Mouse (Mus musculus): ENCODE measurements around the gene Hoxc8. TPM values are rescaled to one million over a fixed set of nuclear protein-coding genes. Genes with fewer than 3 reads are reported as not detected.

Gene Hoxc8
- polyA plus RNA-seq, 1 experiment from 2014 or later, result not detected

- Histone ChIP-seq H3K27ac (no peak overlapping the region), H3K4me1 (no peaks in the 10 kb centered on the region), H3K4me3 (no peak overlapping the region), H3K9ac (no peak overlapping the region), H3K27me3 (peaks cover 100% of the 10 kb centered on the region), H3K36me3 (ENCODE audit: poor library complexity, severe bottlenecking) (no peaks in the 10 kb centered on the region), H3K4me2 (no peak overlapping the region), H3K9me3 (replicated peaks) (no peaks in the 10 kb centered on the region)
- under 1% methylated on average over 34 of the region's 34 CpGs for WGBS
- ATAC-seq, result no peak
These were observed 44.6 kb downstream of the Hoxc8 start for GRCm38 (mm10) chr15:103034807-103035547.

GRCm38 (mm10) chr15:103035548-103035881 is 45.1 kb downstream of the Hoxc8 start:
- 1% methylated on average over 14 of the region's 14 CpGs for whole genome bisulfite sequencing
- no peak overlapping the region for H3K9ac ChIP-seq

GRCm38 (mm10) chr15:103037579-103037978 is 47.2 kb downstream of the Hoxc8 start:
- H3K27me3 ChIP-seq, result peaks cover 100% of the 10 kb centered on the region
- H3K36me3 ChIP-seq (ENCODE audit: poor library complexity, severe bottlenecking), result no peaks in the 10 kb centered on the region
- H3K4me2 ChIP-seq, result no peak overlapping the region
- no peaks in the 10 kb centered on the region for H3K4me1 ChIP-seq
- 15% methylated on average over 1 of the region's 1 CpGs for WGBS
- H3K4me3 ChIP-seq, result no peak overlapping the region
- H3K27ac ChIP-seq, result no peak overlapping the region
- ATAC-seq, result no peak
- no peaks in the 10 kb centered on the region for H3K9me3 ChIP-seq (replicated peaks)
- H3K9ac ChIP-seq, result no peak overlapping the region

More at GRCm38 (mm10) chr15:103035548-103035881, 45.1 kb downstream of the Hoxc8 start:
- ATAC-seq, result no peak
- Histone ChIP-seq H3K36me3 (ENCODE audit: poor library complexity, severe bottlenecking) (no peaks in the 10 kb centered on the region), H3K4me1 (no peaks in the 10 kb centered on the region), H3K4me3 (no peak overlapping the region), H3K27ac (no peak overlapping the region), H3K4me2 (no peak overlapping the region), H3K27me3 (peaks cover 100% of the 10 kb centered on the region), H3K9me3 (replicated peaks) (no peaks in the 10 kb centered on the region)

- Histone ChIP-seq H3K27me3 (peaks cover 100% of the 10 kb centered on the region), H3K9ac (no peak overlapping the region), H3K36me3 (ENCODE audit: poor library complexity, severe bottlenecking) (no peaks in the 10 kb centered on the region), H3K27ac (no peak overlapping the region), H3K4me3 (no peak overlapping the region), H3K4me1 (no peaks in the 10 kb centered on the region), H3K4me2 (no peak overlapping the region), H3K9me3 (replicated peaks) (no peaks in the 10 kb centered on the region)
- ATAC-seq, result no peak
- WGBS, result 5% methylated on average over 10 of the region's 10 CpGs
These were observed 48.5 kb downstream of the Hoxc8 start for GRCm38 (mm10) chr15:103038701-103039480.

- Histone ChIP-seq H3K9ac (no peak overlapping the region), H3K27ac (no peak overlapping the region), H3K36me3 (ENCODE audit: poor library complexity, severe bottlenecking) (no peaks in the 10 kb centered on the region), H3K4me1 (no peaks in the 10 kb centered on the region), H3K4me3 (no peak overlapping the region), H3K4me2 (no peak overlapping the region), H3K27me3 (peaks cover 100% of the 10 kb centered on the region), H3K9me3 (replicated peaks) (no peaks in the 10 kb centered on the region)
- WGBS, result 2% methylated on average over 3 of the region's 3 CpGs
- ATAC-seq, result no peak
These were observed 49.2 kb downstream of the Hoxc8 start for GRCm38 (mm10) chr15:103039609-103040008.

- Histone ChIP-seq H3K9me3 (replicated peaks) (no peaks in the 10 kb centered on the region), H3K27me3 (peaks cover 100% of the 10 kb centered on the region), H3K4me1 (no peaks in the 10 kb centered on the region), H3K4me2 (no peak overlapping the region), H3K9ac (no peak overlapping the region), H3K27ac (no peak overlapping the region), H3K36me3 (ENCODE audit: poor library complexity, severe bottlenecking) (no peaks in the 10 kb centered on the region), H3K4me3 (no peak overlapping the region)
- no peak for ATAC-seq
- 2% methylated on average over 12 of the region's 12 CpGs for WGBS
These were observed 50.2 kb downstream of the Hoxc8 start for GRCm38 (mm10) chr15:103040601-103041000.

GRCm38 (mm10) chr15:103041613-103042012 is 51.2 kb downstream of the Hoxc8 start:
- Histone ChIP-seq H3K4me1 (no peaks in the 10 kb centered on the region), H3K9me3 (replicated peaks) (no peaks in the 10 kb centered on the region), H3K9ac (no peak overlapping the region), H3K36me3 (ENCODE audit: poor library complexity, severe bottlenecking) (no peaks in the 10 kb centered on the region), H3K4me2 (no peak overlapping the region), H3K4me3 (no peak overlapping the region), H3K27ac (no peak overlapping the region), H3K27me3 (peaks cover 98% of the 10 kb centered on the region)
- 7% methylated on average over 5 of the region's 5 CpGs for WGBS
- no peak for ATAC-seq

GRCm38 (mm10) chr15:103042209-103042608 is 51.8 kb downstream of the Hoxc8 start:
- no peak overlapping the region for H3K27ac ChIP-seq
- no peaks in the 10 kb centered on the region for H3K36me3 ChIP-seq (ENCODE audit: poor library complexity, severe bottlenecking)
- H3K4me1 ChIP-seq, result no peaks in the 10 kb centered on the region
- H3K9ac ChIP-seq, result no peak overlapping the region
- 0% methylated on average over 1 of the region's 1 CpGs for WGBS
- no peak overlapping the region for H3K4me2 ChIP-seq
- ATAC-seq, result no peak
- H3K27me3 ChIP-seq, result peaks cover 97% of the 10 kb centered on the region
- H3K9me3 ChIP-seq (replicated peaks), result no peaks in the 10 kb centered on the region
- no peak overlapping the region for H3K4me3 ChIP-seq

MicroRNAs encoded within 50 kb of the gene (microRNA counts, 519-probe panel; counts per million panel counts)
- microRNA mmu-miR-615-3p (177 counts per million, percentile 53 among the panel's probes with 10 or more counts), microRNA mmu-miR-615-5p (177 counts per million, percentile 53 among the panel's probes with 10 or more counts)

Small RNA genes lying within 50 kb of the gene (microRNA-seq; reads per million reads assigned to microRNA genes)
- gene Mir196a-2 (not detected), gene Mir615 (8.3 reads per million, percentile 21 among the genes with 10 or more reads in this experiment)

Other genes starting within 250 kb of the Hoxc8 start
- gene Hoxc13, start 69.5 kb upstream of the Hoxc8 start, polyA plus RNA-seq (2015; fragmentation: Nextera tagmentation; extraction: Ambion mirVana), result not detected in 2 replicates
- gene Hoxc12, start 53.9 kb upstream of the Hoxc8 start, polyA plus RNA-seq (2015; fragmentation: Nextera tagmentation; extraction: Ambion mirVana), result not detected in 2 replicates
- gene Hoxc11, start 36.2 kb upstream of the Hoxc8 start, polyA plus RNA-seq (2015; fragmentation: Nextera tagmentation; extraction: Ambion mirVana), result not detected in 2 replicates
- gene Hoxc10, start 23.8 kb upstream of the Hoxc8 start, polyA plus RNA-seq (2015; fragmentation: Nextera tagmentation; extraction: Ambion mirVana), result not detected in 2 replicates
- not detected in 2 replicates for gene Hoxc5, start 23.2 kb upstream of the Hoxc8 start, polyA plus RNA-seq (2015; fragmentation: Nextera tagmentation; extraction: Ambion mirVana)
- gene Hoxc9, start 14.2 kb upstream of the Hoxc8 start, polyA plus RNA-seq (2015; fragmentation: Nextera tagmentation; extraction: Ambion mirVana), result not detected in 2 replicates
- not detected in 2 replicates for gene Hoxc6, start 7.7 kb downstream of the Hoxc8 start, polyA plus RNA-seq (2015; fragmentation: Nextera tagmentation; extraction: Ambion mirVana)
- gene Hoxc4, start 28.3 kb downstream of the Hoxc8 start, polyA plus RNA-seq (2015; fragmentation: Nextera tagmentation; extraction: Ambion mirVana), result not detected in 2 replicates
- 24.4 and 27.3 TPM in 2 replicates for gene Smug1, start 176.5 kb downstream of the Hoxc8 start, polyA plus RNA-seq (2015; fragmentation: Nextera tagmentation; extraction: Ambion mirVana)
- 161 and 174 TPM in 2 replicates for gene Cbx5, start 249.2 kb downstream of the Hoxc8 start, polyA plus RNA-seq (2015; fragmentation: Nextera tagmentation; extraction: Ambion mirVana)
- 1,312 and 1,385 TPM in 2 replicates for gene Hnrnpa1, start 249.8 kb downstream of the Hoxc8 start, polyA plus RNA-seq (2015; fragmentation: Nextera tagmentation; extraction: Ambion mirVana)

Measured in forebrain, embryonic 13.5 days (tissue).